Mouse (Mus musculus) midbrain, embryonic 10.5 days (tissue): ENCODE data around the gene Chka. TPM values are rescaled to one million over a fixed set of nuclear protein-coding genes. Genes with fewer than 3 reads are reported as not detected.

Source experiments
- DNase-seq: peaks from one replicate; pipeline ENCODE4 v3.0.0-alpha.2; 2017; ENCODE audit warnings: low spot score
- H3K27ac ChIP-seq: fragments of 300-500 bp; sonication (generic); replicated peaks from 2 replicates; pipeline ENCODE4 v1.5.1; 2016; ENCODE audit warnings: mild to moderate bottlenecking
- H3K27me3 ChIP-seq: fragments of 300-500 bp; sonication (generic); 2 replicates; pipeline ENCODE4 v1.6.1; 2016; ENCODE audit warnings: low read depth, mild to moderate bottlenecking; ENCODE audit not compliant: poor library complexity, severe bottlenecking
- H3K36me3 ChIP-seq: fragments of 300-500 bp; sonication (generic); 2 replicates; pipeline ENCODE4 v1.6.1; 2016; ENCODE audit warnings: mild to moderate bottlenecking, moderate library complexity
- H3K4me1 ChIP-seq: fragments of 300-500 bp; sonication (generic); 2 replicates; pipeline ENCODE4 v1.6.1; 2016
- H3K4me3 ChIP-seq: fragments of 300-500 bp; sonication (generic); 2 replicates; pipeline ENCODE4 v1.5.1; 2016; ENCODE audit warnings: mild to moderate bottlenecking, moderate library complexity
- H3K9me3 ChIP-seq: fragments of 300-500 bp; sonication (generic); replicated peaks from 2 replicates; pipeline ENCODE4 v1.6.1; 2016; ENCODE audit warnings: mild to moderate bottlenecking
- WGBS: fragments of 180-500 bp; shearing (Covaris S2); methylation state at CpG from one replicate; pipeline ENCODE4 v1.1.7; 2016; 5-methylcytosine and 5-hydroxymethylcytosine counted together
- polyA plus RNA-seq: library from polyadenylated mRNA; unstranded; fragments of >200 nt; fragmentation: Nextera tagmentation; extraction: Ambion mirVana; gene quantifications from 2 replicates; pipeline ENCODE4 v1.2.1, GENCODE M21; 2016

Chka gene
- polyA plus RNA-seq, 1 experiment from 2014 or later: 59.1 TPM

- H3K36me3 ChIP-seq: peaks cover 5% of the 10 kb centered on the region
- peaks cover 33% of the 10 kb centered on the region for H3K4me1 ChIP-seq
- no peaks in the 10 kb centered on the region for H3K27me3 ChIP-seq
- H3K9me3 ChIP-seq: no peaks in the 10 kb centered on the region
- no peak overlapping the region for H3K27ac ChIP-seq
- H3K4me3 ChIP-seq: no peak overlapping the region
- no peak for DNase-seq
- 92% methylated on average over 2 of the region's 2 CpGs for WGBS
Measured at GRCm38 (mm10) chr19:3849251-3849650, 2.3 kb upstream of the Chka start.

- WGBS: 40% methylated on average over 5 of the region's 5 CpGs
- peaks cover 38% of the 10 kb centered on the region for H3K4me1 ChIP-seq
- DNase-seq: no peak
- H3K9me3 ChIP-seq: no peaks in the 10 kb centered on the region
- no peak overlapping the region for H3K4me3 ChIP-seq
- H3K27me3 ChIP-seq: no peaks in the 10 kb centered on the region
- no peak overlapping the region for H3K27ac ChIP-seq
- H3K36me3 ChIP-seq: peaks cover 10% of the 10 kb centered on the region
Measured at GRCm38 (mm10) chr19:3850076-3850475, 1.5 kb upstream of the Chka start.

DNA sequence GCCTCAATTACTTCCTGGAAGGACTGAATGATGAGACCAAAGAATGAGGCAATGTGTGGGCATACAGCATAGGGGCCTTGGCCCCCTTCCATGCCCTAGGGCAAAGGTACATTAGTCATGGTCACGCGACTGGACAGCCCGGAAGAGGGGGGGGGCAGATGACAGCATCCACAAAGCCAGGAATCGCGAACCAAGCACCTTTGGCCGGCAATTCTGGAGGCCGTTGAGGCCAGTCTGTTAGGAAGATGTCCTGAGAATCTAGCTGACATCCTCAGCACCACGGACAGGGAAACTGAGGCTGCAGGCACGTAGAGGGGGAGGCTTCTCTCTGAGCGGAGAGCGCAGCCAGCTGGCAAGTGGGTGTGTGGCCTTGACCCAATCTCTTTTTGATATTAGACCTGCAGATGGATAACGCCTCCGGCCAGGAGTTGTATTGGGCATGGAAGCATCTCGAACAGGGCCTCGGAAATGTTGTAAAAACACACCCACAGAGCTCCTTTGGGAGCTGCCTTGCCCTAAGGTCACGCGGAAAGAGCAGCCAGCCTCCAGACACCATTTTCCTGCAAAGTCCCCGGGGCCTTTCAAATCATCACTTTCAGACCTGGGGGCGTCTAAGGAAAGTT is 615 bp upstream of the Chka start:
- Histone ChIP-seq H3K27ac (peak overlapping the region; percentile 97), H3K9me3 (no peaks in the 10 kb centered on the region), H3K27me3 (no peaks in the 10 kb centered on the region), H3K4me1 (peaks cover 47% of the 10 kb centered on the region), H3K4me3 (peak overlapping the region; percentile 90), H3K36me3 (peaks cover 10% of the 10 kb centered on the region)
- WGBS: 7% methylated on average over 19 of the region's 19 CpGs
- DNase-seq: no peak

DNA sequence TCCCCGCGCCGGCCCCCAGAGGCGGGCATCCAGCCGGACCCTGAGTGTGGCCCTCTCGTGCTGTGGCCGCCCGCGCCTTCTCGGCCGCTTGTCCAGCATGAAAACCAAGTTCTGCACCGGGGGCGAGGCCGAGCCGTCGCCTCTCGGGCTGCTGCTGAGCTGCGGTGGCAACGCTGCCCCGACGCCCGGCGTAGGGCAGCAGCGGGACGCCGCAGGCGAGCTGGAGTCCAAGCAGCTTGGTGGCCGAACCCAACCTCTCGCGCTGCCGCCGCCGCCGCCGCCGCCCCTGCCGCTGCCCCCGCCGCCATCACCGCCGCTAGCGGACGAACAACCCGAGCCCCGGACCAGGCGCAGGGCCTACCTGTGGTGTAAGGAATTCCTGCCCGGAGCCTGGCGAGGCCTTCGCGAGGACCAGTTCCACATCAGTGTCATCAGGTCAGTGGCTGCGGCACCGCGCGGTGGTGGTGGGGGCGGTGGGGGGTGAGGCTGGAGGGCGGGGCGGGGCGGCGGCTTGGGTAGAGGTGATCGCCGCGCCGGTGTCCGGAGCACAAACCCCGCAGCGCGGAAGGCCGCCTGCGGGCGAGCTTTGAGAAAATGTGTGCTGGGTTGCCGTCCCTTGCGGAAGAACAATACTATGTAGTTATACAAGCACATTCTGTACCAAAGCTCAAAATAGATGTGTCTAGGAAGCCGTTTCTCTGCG is 557 bp downstream of the Chka start:
- Histone ChIP-seq H3K4me1 (peaks cover 47% of the 10 kb centered on the region), H3K36me3 (peaks cover 10% of the 10 kb centered on the region), H3K9me3 (no peaks in the 10 kb centered on the region), H3K27me3 (no peaks in the 10 kb centered on the region), H3K27ac (peak overlapping the region; percentile 97), H3K4me3 (peak overlapping the region; percentile 90)
- under 1% methylated on average over 74 of the region's 74 CpGs for WGBS
- DNase-seq: no peak

DNA sequence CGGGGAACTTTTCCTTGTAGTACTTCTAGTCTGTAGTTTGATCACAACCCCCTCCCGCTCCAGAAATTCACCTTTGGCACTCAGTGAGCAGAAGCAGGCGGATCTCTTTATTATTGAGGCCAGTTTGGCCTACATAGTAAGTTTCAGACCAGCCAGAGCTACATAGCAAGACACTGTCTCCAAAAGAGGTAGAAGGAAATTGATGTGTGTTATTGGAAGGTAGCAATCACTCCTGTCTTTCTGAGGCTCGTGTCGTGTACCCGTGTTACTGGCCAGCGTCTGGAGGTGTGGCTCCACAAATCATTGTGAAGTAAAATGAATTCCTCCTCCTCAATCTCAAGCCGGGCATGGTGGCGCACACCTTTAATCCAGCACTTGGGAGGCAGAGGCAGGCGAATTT is 1.5 kb downstream of the Chka start:
- Histone ChIP-seq H3K9me3 (no peaks in the 10 kb centered on the region), H3K27me3 (no peaks in the 10 kb centered on the region), H3K4me1 (peaks cover 47% of the 10 kb centered on the region), H3K36me3 (peaks cover 10% of the 10 kb centered on the region), H3K27ac (no peak overlapping the region), H3K4me3 (peak overlapping the region; percentile 90)
- no peak for DNase-seq
- 93% methylated on average over 10 of the region's 10 CpGs for WGBS

DNA sequence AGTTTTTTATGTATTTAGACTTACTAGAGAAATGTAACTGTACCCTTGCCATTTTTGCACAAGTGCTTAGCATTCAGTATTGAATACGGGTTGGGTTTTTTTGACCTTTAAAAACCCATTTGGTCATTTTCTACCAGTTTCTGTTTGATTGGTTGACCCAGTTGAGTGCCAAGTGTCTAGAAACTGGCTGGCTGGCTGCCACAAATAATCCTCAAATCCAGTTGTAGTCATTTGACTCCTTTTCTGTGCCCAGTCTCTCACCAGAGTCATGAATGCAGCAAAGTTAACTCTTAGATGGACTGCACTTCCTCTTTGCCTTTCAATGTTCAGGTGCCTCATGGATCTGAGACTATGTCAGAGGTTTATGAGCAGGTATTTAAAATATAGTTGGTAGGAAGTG is 2.3 kb downstream of the Chka start:
- Histone ChIP-seq H3K4me1 (peaks cover 47% of the 10 kb centered on the region), H3K27me3 (no peaks in the 10 kb centered on the region), H3K27ac (no peak overlapping the region), H3K4me3 (peak overlapping the region; percentile 7; the same call in 1 of the 2 replicates), H3K9me3 (no peaks in the 10 kb centered on the region), H3K36me3 (peaks cover 10% of the 10 kb centered on the region)
- 97% methylated on average over 1 of the region's 1 CpGs for WGBS
- DNase-seq: no peak

DNA sequence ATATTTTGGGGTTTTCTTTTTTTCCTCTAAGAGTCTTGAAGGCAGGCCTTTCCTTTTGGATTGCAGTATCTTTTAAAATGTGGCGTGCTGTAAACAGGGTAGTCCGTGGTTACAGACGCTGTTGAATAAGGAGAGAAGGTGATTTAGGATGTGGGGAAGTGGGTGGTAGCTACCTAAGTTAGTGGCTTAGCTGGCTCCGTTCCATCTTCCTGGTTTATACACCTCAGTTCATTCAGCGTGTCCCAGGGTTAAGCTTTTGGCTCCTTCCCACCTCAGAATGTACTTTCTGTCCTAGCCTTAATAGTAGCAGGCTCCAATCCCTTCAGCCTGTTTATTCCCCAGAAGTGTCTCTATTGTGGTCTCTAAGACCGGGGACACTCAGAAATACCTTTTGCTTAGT is 3.5 kb downstream of the Chka start:
- H3K9me3 ChIP-seq: no peaks in the 10 kb centered on the region
- H3K27ac ChIP-seq: no peak overlapping the region
- H3K36me3 ChIP-seq: peaks cover 12% of the 10 kb centered on the region
- no peak overlapping the region for H3K4me3 ChIP-seq
- WGBS: 76% methylated on average over 6 of the region's 6 CpGs
- no peaks in the 10 kb centered on the region for H3K27me3 ChIP-seq
- no peak for DNase-seq
- H3K4me1 ChIP-seq: peaks cover 42% of the 10 kb centered on the region

GRCm38 (mm10) chr19:3855601-3856000 is 4.0 kb downstream of the Chka start:
- DNase-seq: no peak
- H3K9me3 ChIP-seq: no peaks in the 10 kb centered on the region
- WGBS: 25% methylated on average over 4 of the region's 4 CpGs
- H3K27ac ChIP-seq: no peak overlapping the region
- peaks cover 37% of the 10 kb centered on the region for H3K4me1 ChIP-seq
- H3K36me3 ChIP-seq: peaks cover 16% of the 10 kb centered on the region
- H3K4me3 ChIP-seq: no peak overlapping the region
- no peaks in the 10 kb centered on the region for H3K27me3 ChIP-seq

- DNase-seq: no peak
- H3K4me3 ChIP-seq: no peak overlapping the region
- no peaks in the 10 kb centered on the region for H3K27me3 ChIP-seq
- H3K9me3 ChIP-seq: no peaks in the 10 kb centered on the region
- no peak overlapping the region for H3K27ac ChIP-seq
- H3K36me3 ChIP-seq: peaks cover 22% of the 10 kb centered on the region
- H3K4me1 ChIP-seq: peaks cover 26% of the 10 kb centered on the region
- 87% methylated on average over 3 of the region's 3 CpGs for WGBS
Measured at GRCm38 (mm10) chr19:3857220-3857619, 5.6 kb downstream of the Chka start.

GRCm38 (mm10) chr19:3862713-3863112 is 11.1 kb downstream of the Chka start:
- Histone ChIP-seq H3K27ac (no peak overlapping the region), H3K27me3 (no peaks in the 10 kb centered on the region), H3K4me1 (no peaks in the 10 kb centered on the region), H3K4me3 (no peak overlapping the region), H3K36me3 (peaks cover 49% of the 10 kb centered on the region), H3K9me3 (peaks cover 5% of the 10 kb centered on the region; the same call in 1 of the 2 replicates)
- DNase-seq: no peak
- WGBS: 77% methylated on average over 2 of the region's 2 CpGs

DNA sequence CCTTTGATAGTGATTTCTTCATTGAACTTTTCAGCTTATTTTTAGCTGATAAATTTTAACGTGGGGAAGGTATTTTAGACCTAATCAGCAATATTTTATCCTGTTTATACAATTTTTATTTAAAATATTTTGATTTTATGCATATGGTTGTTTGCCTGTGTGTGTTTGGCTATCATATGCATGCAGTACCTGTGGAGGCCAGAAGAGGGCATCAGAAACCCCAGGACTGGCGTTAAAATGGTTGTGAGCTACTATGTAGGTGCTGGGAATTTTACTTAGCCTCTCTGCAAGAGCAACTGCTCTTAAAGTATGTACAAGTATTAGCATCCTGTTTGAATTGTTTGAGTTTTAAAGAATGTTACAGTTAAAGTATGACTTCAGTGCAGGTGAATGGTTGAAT is 13.4 kb downstream of the Chka start:
- H3K27ac ChIP-seq: no peak overlapping the region
- no peak overlapping the region for H3K4me3 ChIP-seq
- H3K9me3 ChIP-seq: peaks cover 5% of the 10 kb centered on the region; the same call in 1 of the 2 replicates
- H3K27me3 ChIP-seq: no peaks in the 10 kb centered on the region
- WGBS: 82% methylated on average over 2 of the region's 2 CpGs
- no peaks in the 10 kb centered on the region for H3K4me1 ChIP-seq
- no peak for DNase-seq
- H3K36me3 ChIP-seq: peaks cover 48% of the 10 kb centered on the region

GRCm38 (mm10) chr19:3868290-3868689 is 16.7 kb downstream of the Chka start:
- H3K4me1 ChIP-seq: no peaks in the 10 kb centered on the region
- H3K9me3 ChIP-seq: peaks cover 5% of the 10 kb centered on the region; the same call in 1 of the 2 replicates
- no peak overlapping the region for H3K27ac ChIP-seq
- H3K27me3 ChIP-seq: no peaks in the 10 kb centered on the region
- no peak overlapping the region for H3K4me3 ChIP-seq
- 98% methylated on average over 1 of the region's 1 CpGs for WGBS
- peaks cover 37% of the 10 kb centered on the region for H3K36me3 ChIP-seq
- DNase-seq: no peak

- no peak for DNase-seq
- Histone ChIP-seq H3K36me3 (peaks cover 13% of the 10 kb centered on the region), H3K27ac (no peak overlapping the region), H3K4me3 (no peak overlapping the region), H3K27me3 (no peaks in the 10 kb centered on the region), H3K4me1 (no peaks in the 10 kb centered on the region), H3K9me3 (no peaks in the 10 kb centered on the region)
Measured at GRCm38 (mm10) chr19:3871468-3871867, 19.9 kb downstream of the Chka start.
